Mouse (Mus musculus) thymus, adult 2 months (tissue): ENCODE data around the gene Adamts9.

Experiments used
- CTCF ChIP-seq: fragments of 200-500 bp; IDR thresholded peaks from 2 replicates; pipeline ENCODE4 v1.5.1; 2012; ENCODE audit warnings: mild to moderate bottlenecking, control low read depth, low read length, moderate library complexity, borderline replicate concordance; ENCODE audit not compliant: control insufficient read depth, poor library complexity, insufficient read depth; ENCODE audit errors: extremely low read depth
- POLR2A ChIP-seq: fragments of 200-500 bp; IDR thresholded peaks from 2 replicates; pipeline ENCODE4 v1.6.1; 2012; ENCODE audit warnings: mild to moderate bottlenecking, low read length, control low read depth, moderate library complexity; ENCODE audit not compliant: control insufficient read depth, poor library complexity, insufficient read depth; ENCODE audit errors: extremely low read depth

DNA sequence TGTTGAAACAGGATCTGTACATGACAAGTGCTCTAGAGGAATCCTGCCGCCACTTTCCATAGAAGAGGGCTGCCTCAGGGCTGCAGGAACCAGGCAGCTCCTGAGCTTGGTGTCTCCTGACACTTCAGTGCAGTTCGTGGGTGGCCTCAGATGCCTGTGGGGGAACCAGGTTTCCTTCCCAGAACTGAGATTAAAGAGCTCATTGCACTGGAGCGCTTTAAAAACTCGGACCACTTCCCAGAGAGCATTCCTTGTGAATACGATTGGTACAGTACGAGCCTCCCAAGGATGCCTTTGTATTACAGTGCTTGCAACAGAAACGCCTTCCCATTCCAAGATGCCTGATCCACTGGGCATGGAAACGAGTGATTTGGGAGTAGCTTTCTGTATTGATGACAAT, 18.8 kb downstream of the Adamts9 start:
- TF ChIP-seq CTCF (no peak), POLR2A (no peak)
